Mouse (Mus musculus) layer of hippocampus, postnatal 10 days (tissue): ENCODE results near the gene Arid4a. TPM values are rescaled to one million over a fixed set of nuclear protein-coding genes. Genes with fewer than 3 reads are reported as not detected.
"Not testable (repeated sequence)": the region's sequence is repeated elsewhere in the genome, so short reads cannot be mapped to it uniquely, and the experiment has no call there.

Source experiments
- DNase-seq, 2 experiments: peaks; one replicate each; pipeline ENCODE4 v3.0.0; 2021; ENCODE audit warnings: low spot score in 2 of 2
- total RNA-seq, 2 experiments: library from RNA; stranded (reverse); gene quantifications; 2 replicates each; pipeline ENCODE4 v1.2.3; 2021

Arid4a gene
- total RNA-seq, 2 experiments from 2014 or later = 38.4 to 39.2 TPM

- DNase-seq = no peak
These were observed 36.7 kb downstream of the Arid4a start for GRCm38 (mm10) chr12:71052341-71052995.

- no peak for DNase-seq
These were observed 37.2 kb downstream of the Arid4a start for GRCm38 (mm10) chr12:71053031-71053430.

GRCm38 (mm10) chr12:71053486-71053885, 37.7 kb downstream of the Arid4a start:
- DNase-seq = no peak

GRCm38 (mm10) chr12:71055537-71055936, 39.7 kb downstream of the Arid4a start:
- no peak for DNase-seq

GRCm38 (mm10) chr12:71059741-71060140, 44.0 kb downstream of the Arid4a start:
- no peak for DNase-seq

GRCm38 (mm10) chr12:71069846-71070245, 54.1 kb downstream of the Arid4a start:
- DNase-seq = no peak

- no peak for DNase-seq
These were observed 56.3 kb downstream of the Arid4a start for GRCm38 (mm10) chr12:71072048-71072447.

GRCm38 (mm10) chr12:71073113-71073730, 57.4 kb downstream of the Arid4a start:
- peak; percentile 38 to 50 for DNase-seq

GRCm38 (mm10) chr12:71086331-71086730, 70.5 kb downstream of the Arid4a start:
- no peak for DNase-seq

GRCm38 (mm10) chr12:71104275-71104674, 88.5 kb downstream of the Arid4a start:
- DNase-seq = not testable (repeated sequence)

GRCm38 (mm10) chr12:71107216-71107771, 91.5 kb downstream of the Arid4a start:
- no peak for DNase-seq

- DNase-seq = no peak
These were observed 95.5 kb downstream of the Arid4a start, which contains the start of gene Tomm20l for GRCm38 (mm10) chr12:71111331-71111730. TSS of gene Tomm20l (plus strand) at chr12:71111428.

- no peak for DNase-seq
These were observed 97.3 kb downstream of the Arid4a start for GRCm38 (mm10) chr12:71113074-71113473.

- DNase-seq = peak; percentile 34 to 45
These were observed 98.0 kb downstream of the Arid4a start for GRCm38 (mm10) chr12:71113675-71114288.

GRCm38 (mm10) chr12:71116411-71116810, 100.6 kb downstream of the Arid4a start:
- no peak for DNase-seq

GRCm38 (mm10) chr12:71122731-71123130, 106.9 kb downstream of the Arid4a start:
- DNase-seq = no peak

GRCm38 (mm10) chr12:71123286-71123685, 107.5 kb downstream of the Arid4a start:
- DNase-seq = no peak

GRCm38 (mm10) chr12:71135581-71135980, 119.8 kb downstream of the Arid4a start:
- no peak for DNase-seq

- DNase-seq = peak; percentile 74 to 83
These were observed 120.6 kb downstream of the Arid4a start, which contains the start of the genes Timm9 and 2700049A03Rik for GRCm38 (mm10) chr12:71136130-71136973. TSS of gene Timm9 (minus strand) at chr12:71136684. TSS of gene 2700049A03Rik (plus strand) at chr12:71136848.

GRCm38 (mm10) chr12:71136974-71137491, 121.2 kb downstream of the Arid4a start:
- DNase-seq = peak; percentile 78 to 83

- no peak for DNase-seq
These were observed 121.9 kb downstream of the Arid4a start for GRCm38 (mm10) chr12:71137686-71138085.
